Mouse (Mus musculus): Measurements from ENCODE around the gene Cdc42. TPM values are rescaled to one million over a fixed set of nuclear protein-coding genes. Genes with fewer than 3 reads are reported as not detected.
A peak's percentile ranks its signal among the peaks of the same experiment; 100 is the strongest.

Gene Cdc42
- polyA plus RNA-seq, 1 experiment from 2014 or later, result 991 TPM

DNA sequence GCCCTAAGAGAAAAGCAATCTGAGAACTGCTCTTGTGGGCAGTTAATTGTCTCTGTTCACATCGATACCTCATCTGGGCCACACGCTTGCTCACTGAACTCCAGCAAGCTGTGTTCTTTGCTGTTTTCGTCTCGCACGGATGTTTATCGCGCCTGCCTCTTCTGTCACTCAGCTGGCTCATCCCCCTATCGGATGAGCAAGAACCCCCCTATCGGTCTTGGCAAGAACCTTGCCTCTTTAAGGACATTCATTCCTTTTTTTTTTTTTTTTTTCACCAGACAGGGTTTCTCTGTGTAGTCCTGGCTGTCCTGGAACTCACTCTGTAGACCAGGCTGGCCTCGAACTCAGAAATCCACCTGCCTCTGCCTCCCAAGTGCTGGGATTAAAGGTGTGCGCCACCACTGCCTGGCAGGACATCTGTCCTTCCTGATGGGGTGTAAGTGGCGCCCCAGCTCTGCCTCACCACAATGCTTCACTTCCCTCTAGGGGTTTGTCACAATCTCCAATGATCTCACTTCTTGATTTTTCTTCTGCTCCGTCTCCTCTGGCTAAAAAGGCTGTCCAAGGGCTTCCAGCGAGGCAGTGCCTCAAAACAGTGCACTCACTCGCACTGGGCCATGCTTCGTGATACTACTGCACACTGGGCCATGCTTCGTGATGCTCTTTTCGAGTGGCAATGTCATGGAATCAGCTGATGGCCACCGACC lies 8.0 kb upstream of the Cdc42 start:
- Histone ChIP-seq H3K27me3 (ENCODE audit: control insufficient read depth, insufficient read depth, low read length) (no peaks in the 10 kb centered on the region), H3K36me3 (ENCODE audit: control insufficient read depth, insufficient read depth, low read length) (no peaks in the 10 kb centered on the region), H3K4me2 (ENCODE audit: low read length) (no peak overlapping the region), H3K9ac (replicated peaks; ENCODE audit: low read length) (no peak overlapping the region), H3K4me1 (ENCODE audit: control insufficient read depth, insufficient read depth, low read length) (peaks cover 3% of the 10 kb centered on the region; the same call in 1 of the 2 replicates), H3K27ac (replicated peaks; ENCODE audit: low read depth, low read length) (no peak overlapping the region), H3K9me3 (ENCODE audit: control insufficient read depth, low read length) (no peaks in the 10 kb centered on the region), H3K4me3 (replicated peaks; ENCODE audit: low read depth, low read length) (no peak overlapping the region)
- ATAC-seq (ENCODE audit: low FRiP score, low TSS enrichment) (no peak), DNase-seq (no peak)
- WGBS, result 87% methylated on average over 19 of the region's 19 CpGs

DNA sequence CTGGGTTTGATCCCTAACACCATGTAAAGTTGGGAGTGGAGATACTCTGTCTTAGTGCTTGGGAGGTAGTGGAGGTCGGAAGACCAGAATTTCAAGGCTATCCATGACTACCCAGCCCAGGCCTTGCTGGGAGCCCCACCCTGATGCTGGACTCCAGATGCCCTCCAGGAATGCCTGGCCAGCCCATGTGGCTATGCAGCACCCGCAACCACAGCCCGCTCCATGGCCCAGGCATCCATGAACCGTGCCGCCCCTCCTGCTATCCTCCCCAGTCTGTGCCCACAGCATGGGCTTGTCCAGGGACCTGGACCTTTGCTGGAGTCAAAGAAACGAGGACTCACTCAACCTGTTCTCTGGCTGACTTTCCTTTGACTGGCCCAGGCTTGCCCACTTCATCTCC lies 7.3 kb upstream of the Cdc42 start:
- Histone ChIP-seq H3K36me3 (ENCODE audit: control insufficient read depth, insufficient read depth, low read length) (no peaks in the 10 kb centered on the region), H3K4me3 (replicated peaks; ENCODE audit: low read depth, low read length) (no peak overlapping the region), H3K27me3 (ENCODE audit: control insufficient read depth, insufficient read depth, low read length) (no peaks in the 10 kb centered on the region), H3K27ac (replicated peaks; ENCODE audit: low read depth, low read length) (no peak overlapping the region), H3K4me1 (ENCODE audit: control insufficient read depth, insufficient read depth, low read length) (no peaks in the 10 kb centered on the region), H3K9me3 (ENCODE audit: control insufficient read depth, low read length) (no peaks in the 10 kb centered on the region), H3K9ac (replicated peaks; ENCODE audit: low read length) (no peak overlapping the region), H3K4me2 (ENCODE audit: low read length) (no peak overlapping the region)
- DNase-seq, result no peak
- 91% methylated on average over 6 of the region's 6 CpGs for WGBS
- no peak for ATAC-seq (ENCODE audit: low FRiP score, low TSS enrichment)

DNA sequence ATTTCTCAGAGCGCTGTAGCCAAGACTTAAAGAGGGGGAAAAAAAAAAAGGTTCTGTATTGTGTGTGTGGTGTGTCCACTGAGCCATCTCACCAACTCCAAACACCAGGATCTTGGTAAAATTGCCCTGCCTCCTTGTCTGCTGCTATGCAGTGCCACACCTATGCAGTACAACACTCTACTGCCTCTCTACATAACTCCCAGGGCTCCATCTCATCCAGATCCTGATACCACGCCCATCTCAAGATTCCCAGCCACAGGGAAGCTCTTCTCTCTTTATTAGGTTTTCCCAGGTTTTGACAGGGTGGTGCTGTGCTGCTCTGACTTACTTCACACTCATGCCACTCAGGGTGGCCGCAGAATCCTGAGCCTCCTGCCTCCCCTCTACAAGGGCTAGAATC lies 3.5 kb upstream of the Cdc42 start:
- no peak overlapping the region for H3K9ac ChIP-seq (replicated peaks; ENCODE audit: low read length)
- H3K4me2 ChIP-seq (ENCODE audit: low read length), result no peak overlapping the region
- H3K27ac ChIP-seq (replicated peaks; ENCODE audit: low read depth, low read length), result no peak overlapping the region
- peaks cover 2% of the 10 kb centered on the region; the same call in 1 of the 2 replicates for H3K4me1 ChIP-seq (ENCODE audit: control insufficient read depth, insufficient read depth, low read length)
- WGBS, result 71% methylated on average over 3 of the region's 3 CpGs
- no peak overlapping the region for H3K4me3 ChIP-seq (replicated peaks; ENCODE audit: low read depth, low read length)
- no peaks in the 10 kb centered on the region for H3K9me3 ChIP-seq (ENCODE audit: control insufficient read depth, low read length)
- H3K27me3 ChIP-seq (ENCODE audit: control insufficient read depth, insufficient read depth, low read length), result no peaks in the 10 kb centered on the region
- no peaks in the 10 kb centered on the region for H3K36me3 ChIP-seq (ENCODE audit: control insufficient read depth, insufficient read depth, low read length)
- no peak for DNase-seq
- ATAC-seq (ENCODE audit: low FRiP score, low TSS enrichment), result no peak

DNA sequence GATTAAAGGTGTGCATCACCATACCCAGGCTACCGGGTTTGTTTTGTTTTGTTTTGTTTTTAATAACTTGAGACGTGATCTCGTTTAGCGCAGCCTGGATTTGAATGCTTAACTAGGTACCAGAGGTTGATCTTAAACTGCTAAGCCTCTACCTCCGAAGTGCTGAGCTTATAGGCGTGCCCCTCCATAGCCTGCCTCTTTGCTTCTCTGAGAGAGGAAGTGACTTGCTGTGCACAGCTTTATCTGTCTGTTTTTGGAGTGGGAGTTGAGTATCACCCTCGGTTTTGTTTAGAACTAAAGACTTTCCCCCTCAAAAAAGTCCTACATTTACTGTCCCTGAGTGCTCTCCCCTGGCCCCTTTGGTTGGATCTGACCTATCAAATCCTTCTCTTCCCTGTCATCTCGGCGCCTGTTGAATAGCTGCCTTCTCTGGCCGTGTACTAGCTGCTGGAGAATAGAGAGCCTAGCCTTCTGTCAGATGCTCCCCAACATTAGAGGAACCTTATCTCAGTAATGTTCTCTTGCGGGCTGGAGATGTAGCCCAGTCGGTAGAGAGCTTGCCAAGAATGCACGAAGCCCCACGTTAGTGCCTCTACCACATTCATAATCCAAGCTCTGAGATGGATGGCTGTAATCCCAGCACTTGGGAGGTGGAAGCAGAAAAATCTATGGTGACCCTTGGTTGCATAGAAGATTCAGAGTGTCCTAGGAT lies 927 bp upstream of the Cdc42 start:
- ATAC-seq (ENCODE audit: low FRiP score, low TSS enrichment) (no peak), DNase-seq (no peak)
- H3K4me3 ChIP-seq (replicated peaks; ENCODE audit: low read depth, low read length), result peak overlapping the region; percentile 94; the same call in 1 of the 2 replicates
- no peaks in the 10 kb centered on the region for H3K27me3 ChIP-seq (ENCODE audit: control insufficient read depth, insufficient read depth, low read length)
- 61% methylated on average over 14 of the region's 14 CpGs for WGBS
- H3K36me3 ChIP-seq (ENCODE audit: control insufficient read depth, insufficient read depth, low read length), result no peaks in the 10 kb centered on the region
- peaks cover 26% of the 10 kb centered on the region for H3K4me1 ChIP-seq (ENCODE audit: control insufficient read depth, insufficient read depth, low read length)
- peak overlapping the region; percentile 33 for H3K4me2 ChIP-seq (ENCODE audit: low read length)
- no peak overlapping the region for H3K9ac ChIP-seq (replicated peaks; ENCODE audit: low read length)
- H3K9me3 ChIP-seq (ENCODE audit: control insufficient read depth, low read length), result no peaks in the 10 kb centered on the region
- no peak overlapping the region for H3K27ac ChIP-seq (replicated peaks; ENCODE audit: low read depth, low read length)

DNA sequence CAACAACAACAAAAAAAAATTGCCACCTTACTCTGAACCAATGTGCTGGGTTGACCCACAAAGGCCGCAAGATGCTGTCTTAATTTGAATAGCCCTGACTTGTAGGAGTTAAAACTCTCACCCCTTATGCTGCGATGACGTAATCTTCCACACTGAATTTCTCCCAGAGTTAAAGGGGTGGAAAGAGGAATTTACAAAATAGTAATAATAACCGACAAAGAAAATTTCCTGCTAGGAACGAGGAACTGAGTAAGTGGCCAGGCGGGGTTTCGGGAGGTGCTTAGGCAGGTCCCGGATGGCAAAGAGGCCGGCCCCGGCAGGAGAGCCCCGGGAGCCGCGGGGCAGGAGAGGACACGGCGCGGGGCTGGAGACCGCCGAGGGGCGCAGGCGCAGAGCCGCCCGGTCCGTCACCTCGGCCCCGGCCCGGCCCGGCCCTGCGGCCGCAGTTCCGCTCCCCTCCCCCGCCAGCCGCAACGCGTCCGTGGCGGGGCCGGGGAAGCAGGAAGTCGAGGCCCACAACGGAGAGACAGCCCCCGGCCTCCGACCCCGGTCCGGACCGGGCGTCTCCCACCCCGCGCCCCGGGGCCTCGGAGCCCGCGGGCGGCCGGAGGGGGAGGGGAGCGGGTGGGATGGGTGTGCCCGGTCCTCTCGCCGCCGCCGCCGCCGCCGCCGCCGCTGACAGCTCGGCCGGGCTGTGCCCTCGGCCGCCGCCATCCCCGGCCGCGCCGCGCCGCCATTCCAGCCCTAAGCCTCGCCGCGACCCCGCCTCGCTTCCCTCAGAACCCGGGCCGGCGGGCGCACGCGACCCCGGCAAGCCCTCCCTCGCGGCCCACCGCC lies 628 bp downstream of the Cdc42 start:
- WGBS, result under 1% methylated on average over 75 of the region's 90 CpGs

DNA sequence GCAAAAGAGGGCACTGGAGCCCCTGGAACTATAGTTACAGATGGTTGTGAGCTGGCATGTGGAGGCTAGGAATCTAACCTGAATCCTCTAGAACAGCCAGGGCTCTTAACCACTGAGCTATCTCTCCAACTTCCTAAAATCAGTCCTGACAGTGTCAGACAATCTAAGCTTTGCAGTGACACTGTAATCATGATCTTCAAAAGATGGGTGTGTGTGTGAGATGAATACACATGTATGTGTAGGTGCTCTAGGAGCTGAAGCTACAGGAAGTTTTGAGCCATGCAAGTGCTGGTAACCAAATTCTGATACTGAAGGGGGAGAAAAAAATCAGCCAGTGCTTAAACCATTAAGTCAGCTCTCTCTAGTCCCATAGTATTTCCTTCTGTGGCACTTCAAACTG lies 6.9 kb downstream of the Cdc42 start:
- Histone ChIP-seq H3K36me3 (ENCODE audit: control insufficient read depth, insufficient read depth, low read length) (peaks cover 8% of the 10 kb centered on the region; the same call in 1 of the 2 replicates), H3K9me3 (ENCODE audit: control insufficient read depth, low read length) (no peaks in the 10 kb centered on the region), H3K9ac (replicated peaks; ENCODE audit: low read length) (no peak overlapping the region), H3K4me3 (replicated peaks; ENCODE audit: low read depth, low read length) (no peak overlapping the region), H3K27ac (replicated peaks; ENCODE audit: low read depth, low read length) (no peak overlapping the region), H3K4me2 (ENCODE audit: low read length) (no peak overlapping the region), H3K4me1 (ENCODE audit: control insufficient read depth, insufficient read depth, low read length) (peaks cover 25% of the 10 kb centered on the region), H3K27me3 (ENCODE audit: control insufficient read depth, insufficient read depth, low read length) (no peaks in the 10 kb centered on the region)
- no peak for DNase-seq
- no peak for ATAC-seq (ENCODE audit: low FRiP score, low TSS enrichment)

More for the DNA sequence above, 628 bp downstream of the Cdc42 start:
- no peaks in the 10 kb centered on the region for H3K27me3 ChIP-seq (ENCODE audit: control insufficient read depth, insufficient read depth, low read length)
- H3K4me1 ChIP-seq (ENCODE audit: control insufficient read depth, insufficient read depth, low read length), result peaks cover 29% of the 10 kb centered on the region
- no peaks in the 10 kb centered on the region for H3K9me3 ChIP-seq (ENCODE audit: control insufficient read depth, low read length)
- H3K36me3 ChIP-seq (ENCODE audit: control insufficient read depth, insufficient read depth, low read length), result no peaks in the 10 kb centered on the region
- peak overlapping the region; percentile 94 for H3K4me3 ChIP-seq (replicated peaks; ENCODE audit: low read depth, low read length)
- peak overlapping the region; percentile 99 for H3K9ac ChIP-seq (replicated peaks; ENCODE audit: low read length)
- peak overlapping the region; percentile 98 for H3K27ac ChIP-seq (replicated peaks; ENCODE audit: low read depth, low read length)
- DNase-seq (peak; percentile 81), ATAC-seq (ENCODE audit: low FRiP score, low TSS enrichment) (peak; percentile 75)
- H3K4me2 ChIP-seq (ENCODE audit: low read length), result peak overlapping the region; percentile 69

DNA sequence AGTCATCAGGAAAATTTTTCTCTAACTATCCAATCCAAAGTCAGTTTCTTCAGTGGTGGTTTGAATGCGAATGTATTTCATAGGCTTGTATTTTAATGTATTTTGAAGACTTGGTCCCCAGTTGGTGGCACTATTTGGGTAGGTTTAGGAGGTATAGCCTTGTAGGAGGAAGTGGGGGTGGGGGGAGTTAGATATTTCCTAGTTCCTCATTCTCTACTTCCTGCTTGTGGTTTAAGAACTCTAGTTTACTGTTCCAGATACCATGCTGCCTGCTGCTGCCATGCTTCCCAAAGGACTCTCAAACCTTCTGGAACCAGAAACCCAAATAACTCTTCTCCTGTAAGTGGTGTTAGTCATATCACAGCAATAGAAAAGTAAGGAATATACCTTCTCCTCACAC lies 11.7 kb downstream of the Cdc42 start:
- Histone ChIP-seq H3K36me3 (ENCODE audit: control insufficient read depth, insufficient read depth, low read length) (peaks cover 12% of the 10 kb centered on the region; the same call in 1 of the 2 replicates), H3K4me3 (replicated peaks; ENCODE audit: low read depth, low read length) (no peak overlapping the region), H3K27ac (replicated peaks; ENCODE audit: low read depth, low read length) (no peak overlapping the region), H3K4me1 (ENCODE audit: control insufficient read depth, insufficient read depth, low read length) (peaks cover 3% of the 10 kb centered on the region; the same call in 1 of the 2 replicates), H3K9ac (replicated peaks; ENCODE audit: low read length) (no peak overlapping the region), H3K27me3 (ENCODE audit: control insufficient read depth, insufficient read depth, low read length) (no peaks in the 10 kb centered on the region), H3K9me3 (ENCODE audit: control insufficient read depth, low read length) (no peaks in the 10 kb centered on the region), H3K4me2 (ENCODE audit: low read length) (no peak overlapping the region)
- DNase-seq (no peak), ATAC-seq (ENCODE audit: low FRiP score, low TSS enrichment) (no peak)
- WGBS, result 95% methylated on average over 1 of the region's 1 CpGs

DNA sequence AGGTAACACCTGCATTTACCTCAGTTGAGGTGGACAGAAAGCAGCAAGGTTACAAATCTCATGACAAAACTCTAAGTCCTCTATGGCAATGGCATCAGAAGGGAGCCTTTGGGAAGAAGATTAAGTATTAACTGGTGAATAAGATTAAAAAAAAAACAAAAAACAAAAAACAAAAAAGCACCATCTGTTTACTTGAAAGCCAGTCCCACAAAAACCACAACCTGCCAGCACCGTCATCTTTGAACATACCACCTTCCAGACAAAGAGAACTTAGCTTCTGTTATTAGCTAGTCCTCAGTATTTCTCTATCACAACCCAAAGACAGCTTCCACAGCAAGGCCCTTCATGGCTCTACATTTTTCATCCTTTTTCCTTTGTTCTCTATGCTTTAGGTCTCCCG lies 12.4 kb downstream of the Cdc42 start:
- no peaks in the 10 kb centered on the region for H3K27me3 ChIP-seq (ENCODE audit: control insufficient read depth, insufficient read depth, low read length)
- peaks cover 12% of the 10 kb centered on the region; the same call in 1 of the 2 replicates for H3K36me3 ChIP-seq (ENCODE audit: control insufficient read depth, insufficient read depth, low read length)
- no peak for DNase-seq
- H3K4me2 ChIP-seq (ENCODE audit: low read length), result no peak overlapping the region
- H3K4me3 ChIP-seq (replicated peaks; ENCODE audit: low read depth, low read length), result no peak overlapping the region
- H3K9me3 ChIP-seq (ENCODE audit: control insufficient read depth, low read length), result no peaks in the 10 kb centered on the region
- H3K4me1 ChIP-seq (ENCODE audit: control insufficient read depth, insufficient read depth, low read length), result peaks cover 3% of the 10 kb centered on the region; the same call in 1 of the 2 replicates
- ATAC-seq (ENCODE audit: low FRiP score, low TSS enrichment), result no peak
- H3K27ac ChIP-seq (replicated peaks; ENCODE audit: low read depth, low read length), result no peak overlapping the region
- H3K9ac ChIP-seq (replicated peaks; ENCODE audit: low read length), result no peak overlapping the region
- WGBS, result 86% methylated on average over 2 of the region's 2 CpGs

Data from midbrain, embryonic 14.5 days (tissue).